In genomic region chr13:26720917-26721316, GRCm38 (mm10) we compare ENCODE assay signal across 32 mouse cellular contexts. TPM values are rescaled to one million over a fixed set of nuclear protein-coding genes. Genes with fewer than 3 reads are reported as not detected.
DNase-seq lines count a peak whose midpoint lies in the region; ATAC-seq and TF ChIP-seq lines count a peak whose summit lies in the region.
"Had no signal": no experiment of that assay in that cellular context is flagged by ENCODE, and none has a peak within 500 bp of the region (broad histone marks: within the 10 kb centered on the region; RNA-seq: fewer than 3 reads in every experiment).

No protein-coding gene starts in this region.

- no peak overlapping the region for H3K9ac ChIP-seq in intestine, embryonic 16.5 days (ENCODE audit: low read depth, low read length)
- no peak overlapping the region for H3K9ac ChIP-seq in stomach, embryonic 16.5 days (ENCODE audit: low read length)
- H3K9ac ChIP-seq: forebrain, embryonic 13.5 days; hindbrain, embryonic 13.5 days had no signal

- no peaks in the 10 kb centered on the region for H3K9me3 ChIP-seq in intestine, embryonic 16.5 days (ENCODE audit: control insufficient read depth, low read length)
- H3K9me3 ChIP-seq in stomach, embryonic 16.5 days (replicated peaks; ENCODE audit: control insufficient read depth, low read length): no peaks in the 10 kb centered on the region
- H3K9me3 ChIP-seq: forebrain, embryonic 10.5 days; forebrain, embryonic 13.5 days; G1E; hindbrain, embryonic 10.5 days; hindbrain, embryonic 13.5 days had no signal

- intact Hi-C loops in heart, postnatal 10 days (cut with DNase I): no loop called here

- H3K36me3 ChIP-seq in intestine, embryonic 16.5 days (ENCODE audit: control insufficient read depth, insufficient read depth, low read length): no peaks in the 10 kb centered on the region
- no peaks in the 10 kb centered on the region for H3K36me3 ChIP-seq in stomach, embryonic 16.5 days (ENCODE audit: control insufficient read depth, insufficient read depth, low read length)
- H3K36me3 ChIP-seq in thymus, adult 2 months (ENCODE audit: control insufficient read depth, insufficient read depth, low read length): no peaks in the 10 kb centered on the region
- H3K36me3 ChIP-seq: forebrain, embryonic 10.5 days; G1E; hindbrain, embryonic 10.5 days; hindbrain, embryonic 13.5 days had no signal

- H3K4me2 ChIP-seq in intestine, embryonic 16.5 days (ENCODE audit: low read depth, low read length): no peak overlapping the region
- H3K4me2 ChIP-seq in stomach, embryonic 16.5 days (ENCODE audit: low read depth, low read length): no peak overlapping the region
- H3K4me2 ChIP-seq: forebrain, embryonic 13.5 days; heart, embryonic 11.5 days; hindbrain, embryonic 13.5 days had no signal

- TF ChIP-seq CTCF in thymus, adult 2 months (IDR thresholded peaks at IDR 0.05; ENCODE audit: borderline replicate concordance, control insufficient read depth, extremely low read depth, insufficient read depth, low read length, poor library complexity): no peak
- TF ChIP-seq CTCF in cerebellum, adult 2 months (IDR thresholded peaks at IDR 0.05; ENCODE audit: borderline replicate concordance, insufficient read depth, low read depth, low read length): no peak

- no peak for TF ChIP-seq POLR2A in thymus, adult 2 months (IDR thresholded peaks at IDR 0.05; ENCODE audit: control insufficient read depth, extremely low read depth, insufficient read depth, low read length, poor library complexity)
- no peak for TF ChIP-seq POLR2A in cerebellum, adult 2 months (IDR thresholded peaks at IDR 0.05; ENCODE audit: borderline replicate concordance, insufficient read depth, low read length)

- DNase-seq in A20 (ENCODE audit: low read depth, low spot score) (peak; percentile 7), ES-CJ7 (ENCODE audit: low read depth, low spot score) (peak; percentile 4)
- no peak for DNase-seq in thymus, adult 2 months
- no peak for DNase-seq in cerebellum, postnatal 10 days
- no peak for DNase-seq in heart, postnatal 10 days
- DNase-seq in cerebellum, adult 2 months: no peak
- DNase-seq: adrenal gland, postnatal 10 days; adrenal gland, postnatal 36 days; cerebellum, adult 18-20 months; cerebellum, adult 9-11 months; gastrocnemius, postnatal 10 days; heart, adult 11 months; heart, postnatal 36 days had no signal

- peaks cover 3% of the 10 kb centered on the region; the same call in 1 of the 2 replicates for H3K4me1 ChIP-seq in intestine, embryonic 16.5 days (ENCODE audit: control insufficient read depth, insufficient read depth, low read length)
- H3K4me1 ChIP-seq in stomach, embryonic 16.5 days (ENCODE audit: control insufficient read depth, insufficient read depth, low read length): peaks cover 5% of the 10 kb centered on the region; the same call in 1 of the 2 replicates
- no peaks in the 10 kb centered on the region for H3K4me1 ChIP-seq in thymus, adult 2 months (replicated peaks; ENCODE audit: control insufficient read depth, insufficient read depth, low read length)
- H3K4me1 ChIP-seq in cerebellum, adult 2 months (ENCODE audit: control insufficient read depth, insufficient read depth, low read length): no peaks in the 10 kb centered on the region
- H3K4me1 ChIP-seq: forebrain, embryonic 13.5 days; hindbrain, embryonic 10.5 days; hindbrain, embryonic 13.5 days had no signal

- H3K27ac ChIP-seq in intestine, embryonic 16.5 days (ENCODE audit: low read length): no peak overlapping the region
- H3K27ac ChIP-seq in stomach, embryonic 16.5 days (ENCODE audit: low read length): no peak overlapping the region
- no peak overlapping the region for H3K27ac ChIP-seq in thymus, adult 2 months (ENCODE audit: control insufficient read depth, insufficient read depth, low read length)
- no peak overlapping the region for H3K27ac ChIP-seq in cerebellum, adult 2 months (ENCODE audit: insufficient read depth, low read length)
- H3K27ac ChIP-seq: forebrain, embryonic 10.5 days; forebrain, embryonic 13.5 days; hindbrain, embryonic 10.5 days had no signal

- 42% methylated on average over 1 of the region's 1 CpGs for WGBS in intestine, embryonic 16.5 days
- 46% methylated on average over 1 of the region's 1 CpGs for WGBS in stomach, embryonic 16.5 days
- WGBS in thymus, adult 2 months: 38% methylated on average over 1 of the region's 1 CpGs
- WGBS in cerebellum, adult 2 months: 62% methylated on average over 1 of the region's 1 CpGs

- no peak overlapping the region for H3K4me3 ChIP-seq in intestine, embryonic 16.5 days (ENCODE audit: low read length)
- H3K4me3 ChIP-seq in stomach, embryonic 16.5 days (replicated peaks; ENCODE audit: low read length): no peak overlapping the region
- no peak overlapping the region for H3K4me3 ChIP-seq in thymus, adult 2 months (ENCODE audit: control insufficient read depth, insufficient read depth, low read length)
- no peak overlapping the region for H3K4me3 ChIP-seq in cerebellum, adult 2 months (replicated peaks; ENCODE audit: insufficient read depth, low read depth, low read length)
- H3K4me3 ChIP-seq: forebrain, embryonic 10.5 days; forebrain, embryonic 13.5 days; hindbrain, embryonic 10.5 days; hindbrain, embryonic 13.5 days had no signal

- H3K27me3 ChIP-seq in intestine, embryonic 16.5 days (replicated peaks; ENCODE audit: control insufficient read depth, insufficient read depth, low read length): no peaks in the 10 kb centered on the region
- no peaks in the 10 kb centered on the region for H3K27me3 ChIP-seq in stomach, embryonic 16.5 days (ENCODE audit: control insufficient read depth, insufficient read depth, low read length)
- no peaks in the 10 kb centered on the region for H3K27me3 ChIP-seq in thymus, adult 2 months (ENCODE audit: control insufficient read depth, insufficient read depth, low read length)
- H3K27me3 ChIP-seq in cerebellum, adult 2 months (ENCODE audit: control insufficient read depth, insufficient read depth, low read length): no peaks in the 10 kb centered on the region
- H3K27me3 ChIP-seq: forebrain, embryonic 13.5 days; hindbrain, embryonic 13.5 days; Patski had no signal

- peak; percentile 93 for ATAC-seq in intestine, embryonic 16.5 days
- peak; percentile 56 for ATAC-seq in stomach, embryonic 16.5 days (ENCODE audit: insufficient read depth, low FRiP score)
- ATAC-seq: forebrain, embryonic 13.5 days; forebrain, embryonic 16.5 days; hindbrain, embryonic 16.5 days; Patski had no signal

RNA-seq across cellular contexts. Expression of gene Hdgfl1, which starts 49.0 kb away (rescaled TPM):
- not detected in 2 replicates for polyA plus RNA-seq in intestine, embryonic 16.5 days (2015; fragmentation: Nextera tagmentation; extraction: Ambion mirVana)
- not detected in 2 replicates for polyA plus RNA-seq in stomach, embryonic 16.5 days (2015; fragmentation: Nextera tagmentation; extraction: Ambion mirVana)
- polyA plus RNA-seq in thymus, adult 2 months (2012; rRNA removed): 0.04 TPM in 1 of 2 replicates, not detected in the other
- total RNA-seq in heart, postnatal 10 days (2021): not detected
- polyA plus RNA-seq in cerebellum, adult 2 months (2012; rRNA removed): not detected in 2 replicates
- total RNA-seq: adrenal gland, adult 18-20 months; adrenal gland, postnatal 10 days; adrenal gland, postnatal 36 days; G1E; gastrocnemius, adult 18-20 months; gastrocnemius, postnatal 10 days; gastrocnemius, postnatal 4 days; heart, adult 8-10 months; heart, postnatal 36 days had no signal
- polyA plus RNA-seq: embryonic facial prominence, embryonic 11.5 days; embryonic facial prominence, embryonic 14.5 days; forebrain, embryonic 10.5 days; forebrain, embryonic 13.5 days; forebrain, embryonic 16.5 days; G1E; heart, embryonic 11.5 days; heart, embryonic 14.5 days; heart, postnatal 0 days; hindbrain, embryonic 10.5 days; hindbrain, embryonic 13.5 days; hindbrain, embryonic 16.5 days; Patski had no signal

Comparison
In these comparisons a context has a peak if more than half of its experiments do, and no peak if none do; other contexts are left out.
1. DNase-seq: peak in A20 (single experiment) and ES-CJ7 (single experiment); none in thymus, adult 2 months (single experiment), cerebellum, postnatal 10 days (0 of 2), heart, postnatal 10 days (0 of 2) and cerebellum, adult 2 months (0 of 2).